Mouse (Mus musculus) hindbrain, embryonic 13.5 days (tissue): ENCODE results near the gene Ascl4. TPM values are rescaled to one million over a fixed set of nuclear protein-coding genes. Genes with fewer than 3 reads are reported as not detected.

ENCODE experiments used
- ATAC-seq: fragments of 200-750 bp; cut with Nextera tagmentation; 2 replicates; pipeline ENCODE4 v1.8.0; 2017; ENCODE audit warnings: moderate TSS enrichment; ENCODE audit not compliant: low FRiP score
- H3K27ac ChIP-seq: fragments of 300-500 bp; sonication (generic); 2 replicates; pipeline ENCODE4 v1.5.1; 2015; ENCODE audit warnings: inconsistent platforms, mild to moderate bottlenecking, moderate library complexity
- H3K27me3 ChIP-seq: fragments of 300-500 bp; sonication (generic); 2 replicates; pipeline ENCODE4 v1.6.1; 2015; ENCODE audit warnings: mild to moderate bottlenecking, inconsistent platforms
- H3K36me3 ChIP-seq: fragments of 300-500 bp; sonication (generic); 2 replicates; pipeline ENCODE4 v1.6.1; 2015; ENCODE audit warnings: mild to moderate bottlenecking, inconsistent platforms
- H3K4me1 ChIP-seq: fragments of 300-500 bp; sonication (generic); replicated peaks from 2 replicates; pipeline ENCODE4 v1.6.1; 2015; ENCODE audit warnings: inconsistent platforms
- H3K4me2 ChIP-seq: fragments of 300-500 bp; sonication (generic); 2 replicates; pipeline ENCODE4 v1.6.1; 2015; ENCODE audit warnings: inconsistent platforms, mild to moderate bottlenecking, moderate library complexity
- H3K4me3 ChIP-seq: fragments of 300-500 bp; sonication (generic); 2 replicates; pipeline ENCODE4 v1.5.1; 2015; ENCODE audit warnings: mild to moderate bottlenecking, inconsistent platforms
- H3K9ac ChIP-seq: fragments of 300-500 bp; sonication (generic); 2 replicates; pipeline ENCODE4 v1.6.1; 2015; ENCODE audit warnings: mild to moderate bottlenecking, inconsistent platforms
- H3K9me3 ChIP-seq: fragments of 300-500 bp; sonication (generic); 2 replicates; pipeline ENCODE4 v1.6.1; 2016; ENCODE audit warnings: inconsistent platforms
- whole genome bisulfite sequencing: fragments of 180-500 bp; shearing (Covaris S2); methylation state at CpG from one replicate; pipeline ENCODE4 v1.1.7; 2015; 5-methylcytosine and 5-hydroxymethylcytosine counted together
- polyA plus RNA-seq: library from polyadenylated mRNA; unstranded; fragments of >200 nt; fragmentation: Nextera tagmentation; extraction: Ambion mirVana; gene quantifications from 2 replicates; pipeline ENCODE4 v1.2.1, GENCODE M21; 2015

Ascl4 gene
- 0.13 and 0.47 TPM in 2 replicates for polyA plus RNA-seq

DNA sequence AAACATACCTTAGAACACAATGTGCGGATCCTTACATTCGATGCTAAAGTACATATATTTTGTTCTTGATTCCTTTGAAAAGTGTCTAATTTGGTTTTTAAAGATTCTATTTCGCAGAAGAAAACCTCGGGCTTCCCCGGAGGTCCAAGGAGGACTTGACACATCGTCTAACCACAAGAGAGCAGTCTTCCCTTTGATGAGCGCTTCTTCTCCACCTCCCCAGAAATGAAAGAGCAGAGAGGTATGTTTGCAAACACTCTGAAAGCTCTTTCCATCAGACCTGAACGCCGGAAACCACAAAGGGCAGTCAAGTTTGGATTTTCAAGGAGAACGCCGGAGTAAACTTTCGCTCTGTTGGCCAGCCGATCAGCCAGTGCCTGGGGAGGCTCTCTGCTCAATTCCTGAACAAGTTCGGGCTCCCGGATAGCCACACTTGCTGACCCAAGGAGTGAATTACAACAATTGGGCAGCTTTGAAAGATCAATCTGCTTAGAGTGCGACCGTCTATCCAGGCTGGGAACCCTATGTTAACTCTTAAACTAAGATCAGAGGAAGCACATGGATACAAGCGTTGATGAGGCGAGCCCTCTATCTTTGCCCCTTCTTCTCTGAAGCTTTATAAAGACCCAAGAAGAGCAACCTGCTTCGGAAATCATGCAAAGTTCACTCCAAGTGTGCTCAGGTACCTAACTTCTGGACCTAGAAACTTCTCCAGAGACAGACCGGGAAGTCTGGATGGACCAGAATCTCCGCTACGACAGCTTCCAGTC, at the start of gene Ascl4:
Gene Ascl4, plus strand, starts transcription at position 6 of the 770 bp plus-strand sequence.
- no peaks in the 10 kb centered on the region for H3K36me3 ChIP-seq
- peaks cover 15% of the 10 kb centered on the region; the same call in 1 of the 2 replicates for H3K27me3 ChIP-seq
- H3K4me3 ChIP-seq: peak within 1 kb of the TSS; percentile 57
- H3K9me3 ChIP-seq: no peaks in the 10 kb centered on the region
- 0 out of 2 replicates have a peak, but pooled peaks have one; percentile 23 for ATAC-seq
- peaks cover 19% of the 10 kb centered on the region for H3K4me1 ChIP-seq
- peak within 1 kb of the TSS; percentile 73 for H3K9ac ChIP-seq
- H3K4me2 ChIP-seq: peak within 1 kb of the TSS; percentile 87
- 2% methylated on average over 23 of the region's 23 CpGs for WGBS
- H3K27ac ChIP-seq: 0 out of 2 replicates have a peak within 1 kb of the TSS, but pooled peaks have one; percentile 23

- H3K27ac ChIP-seq: no peak overlapping the region
- H3K4me1 ChIP-seq: no peaks in the 10 kb centered on the region
- H3K4me2 ChIP-seq: no peak overlapping the region
- H3K36me3 ChIP-seq: peaks cover 92% of the 10 kb centered on the region
- 94% methylated on average over 8 of the region's 8 CpGs for WGBS
- ATAC-seq: no peak
- H3K27me3 ChIP-seq: no peaks in the 10 kb centered on the region
- H3K4me3 ChIP-seq: no peak overlapping the region
- H3K9ac ChIP-seq: no peak overlapping the region
- no peaks in the 10 kb centered on the region for H3K9me3 ChIP-seq
These were observed 47.5 kb upstream of the Ascl4 start for GRCm38 (mm10) chr10:85879886-85880486.

DNA sequence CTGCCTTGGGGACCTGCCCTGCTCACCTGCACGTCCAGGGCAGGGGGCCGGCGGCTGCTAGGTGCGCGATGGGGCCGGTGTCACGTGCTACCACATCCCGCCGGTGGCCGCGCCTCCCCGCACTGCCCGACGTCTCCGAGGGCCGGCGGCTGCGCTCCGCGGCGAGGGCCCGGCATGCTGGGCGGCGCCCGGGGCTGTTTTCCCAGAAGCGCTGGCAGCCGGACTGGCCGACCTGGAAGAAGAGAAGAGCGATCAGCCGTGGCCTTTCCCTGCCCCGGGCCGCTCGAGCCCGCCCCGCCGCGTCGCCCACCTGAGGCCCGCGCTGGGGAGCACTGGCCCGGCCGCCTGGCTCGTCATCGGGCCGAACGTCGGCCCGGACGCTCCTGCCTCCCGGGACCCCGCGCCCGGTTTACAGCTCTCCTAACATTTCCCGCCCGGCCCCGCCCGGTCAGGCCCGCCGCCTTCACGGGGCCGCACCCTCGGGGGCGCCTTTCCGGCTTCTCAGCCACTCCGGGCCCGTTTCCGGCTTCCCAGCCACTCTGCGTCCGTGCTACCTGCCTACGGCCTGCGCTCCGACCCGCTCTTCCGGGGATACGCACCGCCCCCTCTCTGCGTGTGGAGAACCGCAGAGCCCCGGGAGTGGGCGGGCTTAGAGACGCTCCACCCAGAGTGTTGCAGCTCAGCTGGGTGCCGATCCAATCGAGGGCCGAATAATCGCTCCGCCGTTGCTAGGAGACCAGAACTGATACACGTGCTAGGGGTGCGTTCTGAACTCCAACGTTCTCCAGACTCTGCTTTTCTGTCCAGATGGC, 10.8 kb upstream of the Ascl4 start, which contains the start of gene Prdm4:
Gene Prdm4, minus strand, starts transcription at position 645 of the 812 bp plus-strand sequence.
- ATAC-seq: peak; percentile 100

GRCm38 (mm10) chr10:85928499-85929207, 1.2 kb downstream of the Ascl4 start:
- Histone ChIP-seq H3K4me2 (peak overlapping the region; percentile 87), H3K27me3 (peaks cover 11% of the 10 kb centered on the region; the same call in 1 of the 2 replicates), H3K4me3 (peak overlapping the region; percentile 57), H3K4me1 (peaks cover 19% of the 10 kb centered on the region), H3K27ac (0 out of 2 replicates have a peak overlapping the region, but pooled peaks have one; percentile 23), H3K9me3 (no peaks in the 10 kb centered on the region), H3K36me3 (no peaks in the 10 kb centered on the region), H3K9ac (peak overlapping the region; percentile 73)
- peak; percentile 94 for ATAC-seq
- WGBS: 1% methylated on average over 63 of the region's 63 CpGs

More for the DNA sequence above, 10.8 kb upstream of the Ascl4 start, which contains the start of gene Prdm4:
- Histone ChIP-seq H3K27me3 (peaks cover 11% of the 10 kb centered on the region; the same call in 1 of the 2 replicates), H3K9ac (peak within 1 kb of the TSS; percentile 92), H3K36me3 (peaks cover 25% of the 10 kb centered on the region), H3K9me3 (no peaks in the 10 kb centered on the region), H3K4me3 (peak within 1 kb of the TSS; percentile 98), H3K4me1 (peaks cover 15% of the 10 kb centered on the region), H3K4me2 (peak within 1 kb of the TSS; percentile 76), H3K27ac (peak within 1 kb of the TSS; percentile 89)
- WGBS: under 1% methylated on average over 88 of the region's 90 CpGs

GRCm38 (mm10) chr10:85929208-85929591, 1.7 kb downstream of the Ascl4 start:
- Histone ChIP-seq H3K27me3 (peaks cover 11% of the 10 kb centered on the region; the same call in 1 of the 2 replicates), H3K27ac (no peak overlapping the region), H3K4me1 (peaks cover 19% of the 10 kb centered on the region), H3K4me3 (peak overlapping the region; percentile 57), H3K9me3 (no peaks in the 10 kb centered on the region), H3K36me3 (no peaks in the 10 kb centered on the region), H3K9ac (peak overlapping the region; percentile 73), H3K4me2 (peak overlapping the region; percentile 87)
- 52% methylated on average over 11 of the region's 11 CpGs for WGBS
- ATAC-seq: no peak

GRCm38 (mm10) chr10:85929962-85930361, 2.5 kb downstream of the Ascl4 start:
- no peak for ATAC-seq
- Histone ChIP-seq H3K4me2 (no peak overlapping the region), H3K9ac (no peak overlapping the region), H3K27me3 (peaks cover 11% of the 10 kb centered on the region; the same call in 1 of the 2 replicates), H3K36me3 (no peaks in the 10 kb centered on the region), H3K9me3 (no peaks in the 10 kb centered on the region), H3K27ac (no peak overlapping the region), H3K4me3 (no peak overlapping the region), H3K4me1 (peaks cover 19% of the 10 kb centered on the region)
- WGBS: 92% methylated on average over 11 of the region's 11 CpGs

DNA sequence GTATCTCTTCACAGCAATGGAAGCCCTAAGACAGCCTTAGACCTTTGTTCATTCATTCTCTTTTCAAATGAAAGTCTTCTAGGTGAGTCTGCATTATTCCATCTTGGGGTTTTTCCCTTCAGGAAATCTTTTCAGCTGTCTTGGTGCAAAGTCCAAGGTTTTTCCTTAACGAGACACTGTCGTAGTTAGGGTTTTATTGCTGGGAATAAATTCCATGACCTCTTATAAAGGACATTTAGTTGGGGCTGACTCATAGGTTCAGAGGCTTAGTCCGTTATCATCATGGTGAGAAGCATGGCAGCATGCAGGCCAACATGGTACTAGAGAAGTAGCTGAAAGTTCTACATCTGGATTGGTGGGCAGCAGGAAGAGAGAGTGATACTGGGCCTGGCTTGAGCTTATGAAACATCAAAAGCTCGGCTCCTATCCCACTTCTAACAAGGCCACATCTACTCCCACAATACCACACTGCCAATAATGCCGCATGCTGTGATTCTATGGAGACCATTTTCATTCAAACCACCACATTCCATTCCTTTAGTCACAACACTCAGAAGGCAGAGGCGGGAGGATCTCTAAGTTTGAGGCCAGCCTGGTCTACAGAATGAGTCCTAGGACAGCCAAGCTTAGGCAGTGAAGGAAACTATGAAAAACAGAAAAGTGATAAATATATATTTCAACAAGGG, 8.9 kb downstream of the Ascl4 start:
- Histone ChIP-seq H3K36me3 (peaks cover 60% of the 10 kb centered on the region), H3K4me1 (no peaks in the 10 kb centered on the region), H3K4me2 (no peak overlapping the region), H3K27me3 (no peaks in the 10 kb centered on the region), H3K4me3 (no peak overlapping the region), H3K27ac (no peak overlapping the region), H3K9ac (no peak overlapping the region), H3K9me3 (no peaks in the 10 kb centered on the region)
- no peak for ATAC-seq
- WGBS: 96% methylated on average over 6 of the region's 6 CpGs

DNA sequence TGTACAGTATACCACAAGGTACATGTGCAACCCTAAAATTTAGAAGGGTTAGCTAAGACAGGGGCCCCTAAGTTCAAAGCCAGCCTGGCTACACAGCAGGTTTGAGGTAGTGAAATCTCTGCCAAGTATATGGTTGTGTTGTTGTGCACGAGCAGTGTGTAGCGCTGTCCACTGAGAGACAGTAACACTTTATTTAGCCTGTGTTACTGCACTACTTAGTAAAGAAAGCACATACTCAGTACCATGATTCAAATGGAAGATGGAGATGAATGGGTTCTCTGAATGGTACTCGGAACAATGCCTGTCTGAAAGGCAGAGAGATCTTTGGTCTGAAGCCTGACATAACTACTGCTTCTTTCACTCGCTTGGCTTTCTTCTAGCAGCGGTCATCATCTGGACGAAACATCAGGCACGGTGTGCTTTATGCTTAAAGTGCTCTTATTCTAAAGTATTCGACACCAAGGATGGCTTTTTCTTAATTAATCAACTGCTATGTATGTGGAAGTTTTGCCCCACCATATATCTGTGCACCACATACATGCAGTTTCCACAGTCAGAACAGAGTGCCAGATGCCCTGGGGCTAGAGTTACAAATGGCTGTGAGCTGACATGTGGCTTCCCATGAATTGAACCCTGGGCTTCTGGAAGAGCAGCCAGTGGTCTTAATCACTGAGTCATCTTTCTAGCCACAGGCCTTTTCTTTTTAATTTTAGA, 21.2 kb downstream of the Ascl4 start:
- no peak overlapping the region for H3K4me3 ChIP-seq
- no peaks in the 10 kb centered on the region for H3K4me1 ChIP-seq
- H3K36me3 ChIP-seq: peaks cover 89% of the 10 kb centered on the region
- ATAC-seq: peak; percentile 52; the same call in 1 of the 2 replicates
- no peaks in the 10 kb centered on the region for H3K27me3 ChIP-seq
- H3K27ac ChIP-seq: no peak overlapping the region; the same call in 1 of the 2 replicates
- 57% methylated on average over 8 of the region's 8 CpGs for WGBS
- no peak overlapping the region for H3K9ac ChIP-seq
- H3K4me2 ChIP-seq: no peak overlapping the region
- H3K9me3 ChIP-seq: no peaks in the 10 kb centered on the region

GRCm38 (mm10) chr10:85951765-85952443, 24.4 kb downstream of the Ascl4 start:
- Histone ChIP-seq H3K27ac (no peak overlapping the region), H3K27me3 (no peaks in the 10 kb centered on the region)
- WGBS: 92% methylated on average over 6 of the region's 6 CpGs

DNA sequence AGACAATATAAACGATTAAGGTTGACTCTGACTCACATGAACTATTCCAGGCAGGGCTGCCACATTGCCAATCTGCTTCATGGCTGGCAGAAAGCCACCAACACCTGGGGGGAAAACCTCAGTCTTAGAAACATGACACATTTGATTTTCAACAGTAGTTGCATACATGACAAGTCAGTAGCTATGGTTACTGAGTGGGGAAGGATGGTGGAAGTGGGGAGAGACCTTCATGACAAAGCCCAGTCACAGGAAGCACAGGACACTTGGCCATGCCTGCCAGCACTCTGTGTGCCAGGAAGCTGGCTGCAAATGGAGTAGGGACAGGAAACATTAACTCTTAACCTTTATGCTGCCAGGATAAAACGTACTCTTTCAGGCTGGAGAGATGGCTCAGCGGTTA, 25.9 kb downstream of the Ascl4 start:
- 86% methylated on average over 3 of the region's 3 CpGs for WGBS
- Histone ChIP-seq H3K27me3 (no peaks in the 10 kb centered on the region), H3K36me3 (peaks cover 63% of the 10 kb centered on the region), H3K9me3 (no peaks in the 10 kb centered on the region), H3K4me2 (no peak overlapping the region), H3K9ac (no peak overlapping the region), H3K27ac (no peak overlapping the region), H3K4me1 (peaks cover 20% of the 10 kb centered on the region), H3K4me3 (no peak overlapping the region)
- no peak for ATAC-seq

More at GRCm38 (mm10) chr10:85951765-85952443, 24.4 kb downstream of the Ascl4 start:
- Histone ChIP-seq H3K9me3 (no peaks in the 10 kb centered on the region), H3K36me3 (peaks cover 72% of the 10 kb centered on the region), H3K9ac (no peak overlapping the region), H3K4me3 (no peak overlapping the region), H3K4me1 (peaks cover 19% of the 10 kb centered on the region), H3K4me2 (no peak overlapping the region)
- ATAC-seq: no peak
